Mouse (Mus musculus): ENCODE data around the gene F13b. TPM values are rescaled to one million over a fixed set of nuclear protein-coding genes. Genes with fewer than 3 reads are reported as not detected.

Gene F13b
- polyA plus RNA-seq, 2 experiments = not detected

GRCm38 (mm10) chr1:139499751-139500150, 1.8 kb upstream of the F13b start:
- no peak overlapping the region for H3K27ac ChIP-seq (replicated peaks; ENCODE audit: low read depth, low read length)
- ATAC-seq (ENCODE audit: low FRiP score, low read depth) = no peak
- no peaks in the 10 kb centered on the region for H3K9me3 ChIP-seq (ENCODE audit: control insufficient read depth, low read length)
- H3K36me3 ChIP-seq (ENCODE audit: control insufficient read depth, insufficient read depth, low read length) = 0 out of 2 replicates have a peak, but pooled peaks cover 2% of the 10 kb centered on the region
- no peak for TF ChIP-seq POLR2A (IDR thresholded peaks at IDR 0.05; ENCODE audit: borderline replicate concordance, extremely low read depth, insufficient read depth, insufficient read length)
- H3K4me2 ChIP-seq (replicated peaks; ENCODE audit: low read depth, low read length, severe bottlenecking) = no peak overlapping the region
- H3K4me3 ChIP-seq (replicated peaks; ENCODE audit: low read length) = no peak overlapping the region
- H3K9ac ChIP-seq (ENCODE audit: low read depth, low read length, severe bottlenecking) = no peak overlapping the region
- no peaks in the 10 kb centered on the region for H3K27me3 ChIP-seq (ENCODE audit: control insufficient read depth, insufficient read depth, low read length)
- no peaks in the 10 kb centered on the region for H3K4me1 ChIP-seq (ENCODE audit: control insufficient read depth, insufficient read depth, low read length)
- no peak for DNase-seq (ENCODE audit: low spot score)

- no peak for TF ChIP-seq POLR2A (IDR thresholded peaks at IDR 0.05; ENCODE audit: borderline replicate concordance, extremely low read depth, insufficient read depth, insufficient read length)
- Histone ChIP-seq H3K36me3 (ENCODE audit: control insufficient read depth, insufficient read depth, low read length) (no peaks in the 10 kb centered on the region), H3K4me3 (replicated peaks; ENCODE audit: low read length) (no peak overlapping the region), H3K4me2 (replicated peaks; ENCODE audit: low read depth, low read length, severe bottlenecking) (no peak overlapping the region), H3K4me1 (ENCODE audit: control insufficient read depth, insufficient read depth, low read length) (no peaks in the 10 kb centered on the region), H3K9ac (ENCODE audit: low read depth, low read length, severe bottlenecking) (no peak overlapping the region), H3K9me3 (ENCODE audit: control insufficient read depth, low read length) (no peaks in the 10 kb centered on the region), H3K27ac (replicated peaks; ENCODE audit: low read depth, low read length) (no peak overlapping the region), H3K27me3 (ENCODE audit: control insufficient read depth, insufficient read depth, low read length) (no peaks in the 10 kb centered on the region)
- no peak for DNase-seq (ENCODE audit: low spot score)
- 90% methylated on average over 12 of the region's 12 CpGs for WGBS
- ATAC-seq (ENCODE audit: low FRiP score, low read depth) = no peak
These were observed 13.1 kb downstream of the F13b start for GRCm38 (mm10) chr1:139514556-139514955.

GRCm38 (mm10) chr1:139548536-139548935, 47.0 kb downstream of the F13b start:
- TF ChIP-seq POLR2A (IDR thresholded peaks at IDR 0.05; ENCODE audit: borderline replicate concordance, extremely low read depth, insufficient read depth, insufficient read length) = no peak
- Histone ChIP-seq H3K4me3 (replicated peaks; ENCODE audit: low read length) (no peak overlapping the region), H3K27ac (replicated peaks; ENCODE audit: low read depth, low read length) (no peak overlapping the region), H3K9me3 (ENCODE audit: control insufficient read depth, low read length) (no peaks in the 10 kb centered on the region), H3K9ac (ENCODE audit: low read depth, low read length, severe bottlenecking) (no peak overlapping the region), H3K4me1 (ENCODE audit: control insufficient read depth, insufficient read depth, low read length) (no peaks in the 10 kb centered on the region), H3K27me3 (ENCODE audit: control insufficient read depth, insufficient read depth, low read length) (no peaks in the 10 kb centered on the region), H3K36me3 (ENCODE audit: control insufficient read depth, insufficient read depth, low read length) (no peaks in the 10 kb centered on the region), H3K4me2 (replicated peaks; ENCODE audit: low read depth, low read length, severe bottlenecking) (no peak overlapping the region)
- DNase-seq (ENCODE audit: low spot score) = no peak
- 96% methylated on average over 1 of the region's 1 CpGs for WGBS
- no peak for ATAC-seq (ENCODE audit: low FRiP score, low read depth)

GRCm38 (mm10) chr1:139551311-139551710, 49.8 kb downstream of the F13b start:
- H3K9ac ChIP-seq (ENCODE audit: low read depth, low read length, severe bottlenecking) = no peak overlapping the region
- no peak for DNase-seq (ENCODE audit: low spot score)
- H3K9me3 ChIP-seq (ENCODE audit: control insufficient read depth, low read length) = no peaks in the 10 kb centered on the region
- no peak overlapping the region for H3K4me2 ChIP-seq (replicated peaks; ENCODE audit: low read depth, low read length, severe bottlenecking)
- H3K4me1 ChIP-seq (ENCODE audit: control insufficient read depth, insufficient read depth, low read length) = no peaks in the 10 kb centered on the region
- no peak for ATAC-seq (ENCODE audit: low FRiP score, low read depth)
- TF ChIP-seq POLR2A (IDR thresholded peaks at IDR 0.05; ENCODE audit: borderline replicate concordance, extremely low read depth, insufficient read depth, insufficient read length) = no peak
- no peaks in the 10 kb centered on the region for H3K27me3 ChIP-seq (ENCODE audit: control insufficient read depth, insufficient read depth, low read length)
- 84% methylated on average over 1 of the region's 1 CpGs for WGBS
- no peak overlapping the region for H3K27ac ChIP-seq (replicated peaks; ENCODE audit: low read depth, low read length)
- no peak overlapping the region for H3K4me3 ChIP-seq (replicated peaks; ENCODE audit: low read length)
- no peaks in the 10 kb centered on the region for H3K36me3 ChIP-seq (ENCODE audit: control insufficient read depth, insufficient read depth, low read length)

- no peaks in the 10 kb centered on the region for H3K4me1 ChIP-seq (ENCODE audit: control insufficient read depth, insufficient read depth, low read length)
- no peak for TF ChIP-seq POLR2A (IDR thresholded peaks at IDR 0.05; ENCODE audit: borderline replicate concordance, extremely low read depth, insufficient read depth, insufficient read length)
- WGBS = 61% methylated on average over 1 of the region's 1 CpGs
- H3K9me3 ChIP-seq (ENCODE audit: control insufficient read depth, low read length) = no peaks in the 10 kb centered on the region
- H3K4me3 ChIP-seq (replicated peaks; ENCODE audit: low read length) = no peak within 1 kb of the TSS
- H3K9ac ChIP-seq (ENCODE audit: low read depth, low read length, severe bottlenecking) = no peak within 1 kb of the TSS
- no peak for ATAC-seq (ENCODE audit: low FRiP score, low read depth)
- H3K27ac ChIP-seq (replicated peaks; ENCODE audit: low read depth, low read length) = no peak within 1 kb of the TSS
- no peak for DNase-seq (ENCODE audit: low spot score)
- H3K4me2 ChIP-seq (replicated peaks; ENCODE audit: low read depth, low read length, severe bottlenecking) = no peak within 1 kb of the TSS
- no peaks in the 10 kb centered on the region for H3K27me3 ChIP-seq (ENCODE audit: control insufficient read depth, insufficient read depth, low read length)
- no peaks in the 10 kb centered on the region for H3K36me3 ChIP-seq (ENCODE audit: control insufficient read depth, insufficient read depth, low read length)
These were observed 58.5 kb downstream of the F13b start, which contains the start of gene Cfhr1 for GRCm38 (mm10) chr1:139560024-139560423. Gene Cfhr1, minus strand, starts transcription at chr1:139560272.

Other genes with a start within 250 kb of the F13b start
- gene Crb1, start 124.6 kb upstream of the F13b start, polyA plus RNA-seq (2012; rRNA removed) = 0.04 and 0.05 TPM in 2 replicates
- gene Crb1, start 124.6 kb upstream of the F13b start, polyA plus RNA-seq (2014; fragmentation: Nextera tagmentation; extraction: Ambion mirVana) = not detected in 2 replicates
- 7.0 and 7.8 TPM in 2 replicates for gene Zbtb41, start 79.4 kb upstream of the F13b start, polyA plus RNA-seq (2012; rRNA removed)
- gene Zbtb41, start 79.4 kb upstream of the F13b start, polyA plus RNA-seq (2014; fragmentation: Nextera tagmentation; extraction: Ambion mirVana) = 12.8 and 15.1 TPM in 2 replicates
- 8.0 and 10.9 TPM in 2 replicates for gene Aspm, start 46.9 kb upstream of the F13b start, polyA plus RNA-seq (2012; rRNA removed)
- gene Aspm, start 46.9 kb upstream of the F13b start, polyA plus RNA-seq (2014; fragmentation: Nextera tagmentation; extraction: Ambion mirVana) = 16.3 and 18.2 TPM in 2 replicates
- gene Cfhr1, start 58.6 kb downstream of the F13b start, polyA plus RNA-seq (2012; rRNA removed) = not detected in 2 replicates
- not detected in 2 replicates for gene Cfhr1, start 58.6 kb downstream of the F13b start, polyA plus RNA-seq (2014; fragmentation: Nextera tagmentation; extraction: Ambion mirVana)